Mouse (Mus musculus) ES-Bruce4 (cell line): ENCODE results near the gene Actr3.

Experiments
- CTCF ChIP-seq: IDR thresholded peaks from one replicate; pipeline ENCODE4 v1.8.1; 2011; ENCODE audit warnings: low read depth, low read length
- POLR2A ChIP-seq: IDR thresholded peaks from one replicate; pipeline ENCODE4 v1.8.1; 2011; ENCODE audit warnings: low read length; ENCODE audit not compliant: insufficient read depth

DNA sequence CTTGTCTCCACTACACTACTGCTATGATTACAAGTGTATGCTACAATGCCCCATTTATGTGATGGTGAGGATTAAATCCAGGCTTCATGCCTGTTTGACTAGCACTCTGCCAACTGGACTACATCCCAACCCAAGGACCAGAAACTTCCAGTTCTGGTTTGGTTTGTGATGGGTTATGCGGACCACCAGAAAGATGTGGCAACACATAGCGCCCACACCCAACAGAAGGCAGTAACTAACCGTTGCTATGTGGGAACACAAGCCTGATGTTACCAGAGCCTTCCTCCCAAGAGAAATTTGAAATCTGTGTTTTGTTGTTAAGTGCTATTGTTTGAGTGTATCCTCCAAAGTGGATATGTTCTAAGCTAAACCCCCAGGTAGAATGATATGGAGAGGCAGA, 4.0 kb upstream of the Actr3 start:
- no peak for TF ChIP-seq POLR2A
- no peak for TF ChIP-seq CTCF
